Mouse (Mus musculus): ENCODE data around the gene Ptpn6.
A peak's percentile ranks its signal among the peaks of the same experiment; 100 is the strongest.
"Not testable (repeated sequence)": the region's sequence is repeated elsewhere in the genome, so short reads cannot be mapped to it uniquely, and the experiment has no call there.

Ptpn6 gene

GRCm38 (mm10) chr6:124699962-124700610 lies 38.4 kb downstream of the Ptpn6 start:
- peak; percentile 72 to 85 for DNase-seq (ENCODE audit: low spot score in 2 of 2)

DNA sequence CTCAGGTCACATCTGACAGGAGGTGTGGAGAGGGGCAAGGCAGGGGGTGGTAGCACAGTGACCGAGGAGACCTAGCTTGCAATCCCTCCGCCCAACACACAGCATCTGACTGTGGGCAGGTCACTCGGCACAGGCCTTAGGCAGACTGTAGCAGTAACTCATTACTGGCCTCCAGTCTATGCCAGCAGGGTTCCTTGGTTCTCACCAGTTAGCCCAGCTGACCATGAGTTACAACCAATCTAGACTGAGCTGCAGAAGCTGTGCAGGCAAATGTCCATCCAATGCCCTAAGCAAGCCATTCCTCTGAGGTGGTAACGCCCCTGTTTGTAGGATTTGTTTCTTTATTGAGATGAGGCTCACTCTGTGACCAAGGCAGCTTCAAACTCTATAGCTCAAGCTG lies 39.1 kb downstream of the Ptpn6 start:
- no peak for DNase-seq (ENCODE audit: low spot score in 2 of 2)

GRCm38 (mm10) chr6:124698751-124699150 lies 39.8 kb downstream of the Ptpn6 start:
- DNase-seq (ENCODE audit: low spot score in 2 of 2) = no peak

DNA sequence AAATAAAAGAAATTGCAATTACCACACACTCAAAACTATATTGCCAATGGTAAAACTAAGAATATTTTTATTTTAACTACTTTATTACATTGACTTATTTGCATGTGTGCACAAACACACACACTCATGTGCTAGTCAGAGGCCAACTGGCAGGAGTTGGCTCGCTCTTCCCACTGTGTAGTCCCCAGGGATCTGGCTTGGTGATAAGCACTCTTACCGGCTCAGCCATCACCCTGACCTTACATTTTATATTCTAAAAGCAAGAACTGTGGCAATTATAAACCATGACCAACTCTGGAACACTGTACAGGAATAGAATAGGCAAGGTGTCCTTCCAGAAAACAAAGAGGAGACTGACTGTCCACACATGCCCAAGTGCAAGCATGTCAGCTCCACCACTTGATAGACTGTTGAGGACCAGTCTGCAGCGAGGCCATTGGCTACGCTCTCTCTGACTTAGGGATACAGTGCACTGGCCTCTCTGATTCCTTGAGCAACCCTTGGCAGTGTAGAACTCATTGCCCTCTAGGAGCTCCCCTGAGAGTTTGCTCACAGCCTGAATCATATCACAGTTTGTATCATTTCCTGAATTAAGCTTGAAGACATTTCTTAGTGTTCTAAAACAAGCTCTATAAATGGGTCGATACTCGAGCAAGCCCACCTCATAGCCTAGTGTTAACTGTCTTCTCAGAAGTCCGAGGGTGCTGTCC lies 41.9 kb downstream of the Ptpn6 start:
- peak in 1 of 2 experiments; percentile 11 for DNase-seq (ENCODE audit: low spot score in 2 of 2)

GRCm38 (mm10) chr6:124694166-124694955 lies 44.2 kb downstream of the Ptpn6 start:
- peak; percentile 71 to 80 for DNase-seq (ENCODE audit: low spot score in 2 of 2)

- no peak for DNase-seq (ENCODE audit: low spot score in 2 of 2)
Observed at GRCm38 (mm10) chr6:124693243-124693981, 45.1 kb downstream of the Ptpn6 start.

DNA sequence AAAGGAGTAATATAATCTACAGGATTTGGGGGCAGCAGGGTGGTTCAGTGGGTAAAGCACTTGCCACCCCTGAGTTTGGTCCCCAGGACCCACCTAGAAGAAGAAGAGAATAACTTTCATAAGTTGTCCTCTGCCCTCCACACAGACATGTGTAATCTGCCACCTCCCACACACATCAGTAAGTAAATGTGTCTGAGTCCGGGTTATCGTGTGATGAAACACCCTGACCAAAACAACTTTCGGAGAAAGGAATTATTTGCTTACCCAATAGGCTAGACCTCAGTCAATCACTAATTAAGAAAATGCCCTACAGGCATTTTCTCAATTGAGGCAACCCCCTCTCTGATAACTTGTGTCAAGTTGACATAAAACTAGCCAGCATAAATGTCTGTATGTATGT lies 48.0 kb downstream of the Ptpn6 start:
- DNase-seq (ENCODE audit: low spot score in 2 of 2) = no peak

- no peak for DNase-seq (ENCODE audit: low spot score in 2 of 2)
Observed at GRCm38 (mm10) chr6:124689011-124689410, 49.5 kb downstream of the Ptpn6 start.

- DNase-seq (ENCODE audit: low spot score in 2 of 2) = no peak
Observed at GRCm38 (mm10) chr6:124688151-124688758, 50.3 kb downstream of the Ptpn6 start.

GRCm38 (mm10) chr6:124686644-124687043 lies 51.9 kb downstream of the Ptpn6 start:
- not testable (repeated sequence) for DNase-seq (ENCODE audit: low spot score in 2 of 2)

DNA sequence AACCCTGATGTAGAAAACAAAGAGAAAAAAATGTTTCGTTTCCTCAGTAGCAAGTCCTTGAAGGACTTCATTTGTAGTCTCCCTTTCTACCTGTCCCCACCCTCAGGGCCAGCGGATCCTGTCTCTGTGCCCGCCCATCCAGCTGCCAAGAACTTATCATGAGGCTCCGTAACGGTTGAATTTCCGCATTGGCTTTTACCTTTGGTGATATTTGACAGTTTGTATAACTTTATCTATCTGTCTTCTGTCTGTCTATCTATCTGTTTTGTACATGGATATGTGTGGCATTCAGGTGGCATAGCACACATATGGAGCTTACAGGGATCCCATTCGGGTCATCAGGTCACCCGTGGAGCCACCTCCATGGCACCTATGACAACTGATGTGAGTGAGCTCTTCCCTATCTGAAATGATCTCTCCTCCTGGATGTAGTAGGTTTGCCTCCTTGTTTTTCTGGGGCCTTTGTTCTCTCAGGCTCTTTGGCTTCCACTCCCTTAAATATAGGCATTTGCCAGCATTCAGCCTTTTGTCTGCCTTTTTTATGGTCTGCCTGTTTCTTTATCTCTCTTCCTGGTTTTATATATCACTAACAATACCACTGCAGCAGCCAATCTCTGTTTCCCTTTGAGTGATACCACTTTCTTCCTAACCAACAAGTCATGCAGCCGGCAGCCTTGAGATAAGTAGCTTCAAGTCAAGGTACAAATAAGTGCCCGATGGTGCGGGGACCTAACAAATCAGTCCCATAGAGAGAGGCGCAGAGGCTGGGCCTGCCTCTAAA lies 52.7 kb downstream of the Ptpn6 start:
- no peak for DNase-seq (ENCODE audit: low spot score in 2 of 2)

DNA sequence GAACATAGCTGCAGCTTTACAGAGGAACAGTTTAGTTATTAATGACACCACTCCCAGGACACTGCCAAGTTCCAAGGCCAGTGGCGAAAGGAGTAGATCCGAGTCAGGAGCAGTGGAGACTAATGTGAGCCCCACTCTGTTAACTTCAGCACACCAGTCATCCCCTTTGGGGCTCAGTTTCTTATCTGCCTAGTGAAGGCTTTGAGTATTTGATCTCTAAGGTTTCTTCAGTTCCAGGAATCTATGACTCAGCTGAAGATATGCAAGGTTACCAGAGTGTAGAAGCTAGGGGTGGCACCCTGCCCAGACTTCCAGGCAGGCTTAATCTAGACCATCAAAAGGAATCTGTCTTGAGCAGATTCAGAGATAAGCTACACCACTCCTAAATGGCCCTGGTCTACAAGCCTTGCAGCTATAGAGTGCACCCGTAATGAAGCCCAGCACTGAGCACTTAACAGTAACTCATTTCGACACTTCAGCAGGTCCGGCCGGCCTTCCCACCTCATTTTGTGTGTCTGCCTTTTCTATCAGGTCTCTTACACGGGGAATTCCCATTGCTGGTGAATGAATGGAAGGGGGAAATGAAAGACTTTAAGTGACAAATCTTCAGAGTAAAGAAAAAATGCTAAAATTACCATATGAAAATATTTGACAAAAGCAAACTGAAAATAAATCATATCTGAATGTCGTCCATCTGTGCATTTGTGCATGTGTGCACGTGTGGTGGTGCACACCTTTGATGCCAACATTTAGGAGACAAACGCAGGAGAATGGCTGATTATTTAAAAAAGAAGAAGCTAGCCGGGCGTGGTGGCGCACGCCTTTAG lies 54.7 kb downstream of the Ptpn6 start:
- DNase-seq (ENCODE audit: low spot score in 2 of 2) = no peak

DNA sequence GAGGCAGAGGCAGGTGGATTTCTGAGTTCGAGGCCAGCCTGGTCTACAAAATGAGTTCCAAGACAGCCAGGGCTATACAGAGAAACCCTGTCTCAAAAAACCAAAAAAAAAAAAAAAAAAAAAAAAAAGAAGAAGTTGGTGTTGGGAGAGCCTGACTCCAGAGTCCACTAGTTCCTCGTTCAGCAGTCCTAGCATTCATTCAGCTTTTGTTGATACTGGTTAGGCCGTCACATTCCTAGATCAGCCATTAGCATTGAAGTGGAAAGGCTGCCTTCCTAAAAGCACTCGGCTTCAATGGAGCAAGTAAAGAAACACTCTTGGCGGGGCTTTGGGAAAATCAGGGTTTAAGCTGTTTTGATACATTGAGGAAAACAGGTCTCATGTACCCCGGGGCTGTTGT lies 56.2 kb downstream of the Ptpn6 start:
- not testable (repeated sequence) for DNase-seq (ENCODE audit: low spot score in 2 of 2)

- no peak for DNase-seq (ENCODE audit: low spot score in 2 of 2)
Observed at GRCm38 (mm10) chr6:124679486-124679885, 59.0 kb downstream of the Ptpn6 start.

DNA sequence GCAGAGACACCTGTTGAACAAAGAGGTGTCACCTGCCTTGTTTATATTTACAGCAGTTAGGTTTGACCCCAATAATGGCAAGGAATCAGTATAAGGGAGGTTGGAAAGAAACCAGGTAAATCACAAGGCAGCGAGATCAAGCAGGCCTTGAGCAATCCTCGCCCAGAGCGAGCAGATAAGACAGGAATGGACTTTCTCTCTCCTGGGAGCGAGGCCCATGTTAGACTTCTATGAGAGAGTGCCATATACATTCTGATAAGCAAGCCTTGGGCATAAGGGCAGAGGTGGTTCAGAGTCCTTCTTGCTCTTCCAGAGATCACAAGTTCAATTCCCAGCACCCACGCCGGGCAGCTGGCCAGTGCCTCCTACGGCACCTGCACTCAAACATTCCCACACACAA lies 59.7 kb downstream of the Ptpn6 start:
- DNase-seq (ENCODE audit: low spot score in 2 of 2) = no peak

GRCm38 (mm10) chr6:124676171-124676570 lies 62.3 kb downstream of the Ptpn6 start:
- no peak for DNase-seq (ENCODE audit: low spot score in 2 of 2)

- no peak for DNase-seq (ENCODE audit: low spot score in 2 of 2)
Observed at GRCm38 (mm10) chr6:124674591-124674990, 63.9 kb downstream of the Ptpn6 start.

DNA sequence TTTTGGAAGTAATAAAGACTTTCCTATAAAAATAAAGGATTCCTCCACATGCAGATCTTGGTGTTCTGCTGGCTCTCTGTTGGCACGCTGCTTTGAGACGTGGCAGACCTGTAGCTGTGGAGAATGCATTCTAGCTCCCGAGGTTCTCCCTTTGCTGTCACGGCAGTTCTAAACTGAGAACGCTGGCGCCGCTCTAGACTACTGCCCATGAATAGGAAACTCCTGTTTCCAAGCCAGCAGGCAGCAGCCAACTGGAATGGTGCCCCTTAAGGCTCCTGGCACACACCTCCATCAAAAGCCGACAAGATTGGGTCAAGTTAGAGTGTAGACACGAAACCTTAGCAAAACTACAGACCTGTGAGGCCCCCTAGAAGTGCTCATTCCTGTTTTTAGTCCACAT lies 64.9 kb downstream of the Ptpn6 start:
- DNase-seq (ENCODE audit: low spot score in 2 of 2) = peak; percentile 31 to 61

- DNase-seq (ENCODE audit: low spot score in 2 of 2) = no peak
Observed at GRCm38 (mm10) chr6:124672100-124672499, 66.4 kb downstream of the Ptpn6 start.
